ENCODE assay signal across 22 mouse cellular contexts in genomic region chr11:57701956-57702355, GRCm38 (mm10). TPM values are rescaled to one million over a fixed set of nuclear protein-coding genes. Genes with fewer than 3 reads are reported as not detected.
DNase-seq lines count a peak whose midpoint lies in the region; ATAC-seq and TF ChIP-seq lines count a peak whose summit lies in the region.
"Had no signal": no experiment of that assay in that cellular context is flagged by ENCODE, and none has a peak within 500 bp of the region (broad histone marks: within the 10 kb centered on the region; RNA-seq: fewer than 3 reads in every experiment).

No protein-coding gene starts in this region.

- H3K4me3 ChIP-seq in hindbrain, embryonic 14.5 days (replicated peaks; ENCODE audit: low read length): no peak overlapping the region
- no peak overlapping the region for H3K4me3 ChIP-seq in hindbrain, postnatal 0 days (ENCODE audit: low read length)
- H3K4me3 ChIP-seq in hindbrain, embryonic 15.5 days: no peak overlapping the region
- no peak overlapping the region for H3K4me3 ChIP-seq in small intestine, adult 2 months (ENCODE audit: low read depth, low read length)
- H3K4me3 ChIP-seq: heart, embryonic 13.5 days; kidney, embryonic 15.5 days; liver, embryonic 15.5 days; lung, embryonic 15.5 days had no signal

- 48% methylated on average over 5 of the region's 5 CpGs for WGBS in hindbrain, embryonic 14.5 days
- 43% methylated on average over 5 of the region's 5 CpGs for WGBS in hindbrain, postnatal 0 days
- 40% methylated on average over 5 of the region's 5 CpGs for WGBS in hindbrain, embryonic 15.5 days
- WGBS in small intestine, adult 2 months: 27% methylated on average over 5 of the region's 5 CpGs

- H3K4me1 ChIP-seq in hindbrain, embryonic 14.5 days (replicated peaks; ENCODE audit: control insufficient read depth, insufficient read depth, low read length): peaks cover 9% of the 10 kb centered on the region
- peaks cover 4% of the 10 kb centered on the region for H3K4me1 ChIP-seq in hindbrain, postnatal 0 days (ENCODE audit: insufficient read depth, low read length)
- H3K4me1 ChIP-seq in hindbrain, embryonic 15.5 days (replicated peaks): peaks cover 18% of the 10 kb centered on the region
- H3K4me1 ChIP-seq in small intestine, adult 2 months (ENCODE audit: control insufficient read depth, insufficient read depth, insufficient read length, low read length): peaks cover 32% of the 10 kb centered on the region; the same call in 1 of the 2 replicates

- no peaks in the 10 kb centered on the region for H3K27me3 ChIP-seq in hindbrain, embryonic 14.5 days (ENCODE audit: control insufficient read depth, insufficient read depth, low read length)
- no peaks in the 10 kb centered on the region for H3K27me3 ChIP-seq in hindbrain, postnatal 0 days (ENCODE audit: insufficient read depth, low read length)
- H3K27me3 ChIP-seq in hindbrain, embryonic 15.5 days: no peaks in the 10 kb centered on the region
- H3K27me3 ChIP-seq in small intestine, adult 2 months (ENCODE audit: control insufficient read depth, insufficient read depth, low read length): no peaks in the 10 kb centered on the region
- H3K27me3 ChIP-seq: heart, embryonic 13.5 days; kidney, embryonic 15.5 days; liver, embryonic 15.5 days; lung, embryonic 15.5 days had no signal

- 0 out of 2 replicates have a peak, but pooled peaks cover 1% of the 10 kb centered on the region for H3K9me3 ChIP-seq in hindbrain, embryonic 14.5 days (ENCODE audit: control insufficient read depth, low read length)
- H3K9me3 ChIP-seq in hindbrain, postnatal 0 days (ENCODE audit: low read length): no peaks in the 10 kb centered on the region
- no peaks in the 10 kb centered on the region for H3K9me3 ChIP-seq in hindbrain, embryonic 15.5 days
- H3K9me3 ChIP-seq: G1E; liver, embryonic 15.5 days; lung, embryonic 15.5 days had no signal

- no peak for ATAC-seq in hindbrain, embryonic 14.5 days (ENCODE audit: low FRiP score)
- no peak for ATAC-seq in hindbrain, postnatal 0 days
- no peak for ATAC-seq in hindbrain, embryonic 15.5 days (ENCODE audit: low FRiP score, low read depth)

- DNase-seq in hindbrain, embryonic 14.5 days (ENCODE audit: low spot score): no peak
- DNase-seq in hindbrain, postnatal 0 days (ENCODE audit: low spot score): no peak
- peak; percentile 91 for DNase-seq in Muller cell, postnatal 12 days (ENCODE audit: inconsistent ontology term)
- no peak for DNase-seq in cerebellum, postnatal 25 days
- DNase-seq in c-Kit-positive CD71-positive TER-119-positive erythroid progenitor cells, embryonic 14.5 days (ENCODE audit: low spot score): no peak
- DNase-seq: adrenal gland, adult 2 months; B cell, adult 2 months; cerebellum, adult 11-12 months; forebrain, postnatal 0 days; gastrocnemius, postnatal 14 days; heart, adult 11 months; heart, postnatal 36 days; liver; lung, postnatal 4 days; thymus, postnatal 14 days had no signal

- H3K27ac ChIP-seq in hindbrain, embryonic 14.5 days: 0 out of 2 replicates have a peak overlapping the region, but pooled peaks have one; percentile 48
- H3K27ac ChIP-seq in hindbrain, postnatal 0 days: no peak overlapping the region
- H3K27ac ChIP-seq in hindbrain, embryonic 15.5 days (replicated peaks): peak overlapping the region; percentile 49; the same call in 1 of the 2 replicates
- H3K27ac ChIP-seq in small intestine, adult 2 months (ENCODE audit: insufficient read depth, low read depth, low read length): peak overlapping the region; percentile 97
- H3K27ac ChIP-seq: heart, embryonic 13.5 days; kidney, embryonic 15.5 days; liver, embryonic 15.5 days; lung, embryonic 15.5 days had no signal

- no peaks in the 10 kb centered on the region for H3K36me3 ChIP-seq in hindbrain, embryonic 14.5 days (replicated peaks; ENCODE audit: control insufficient read depth, insufficient read depth)
- H3K36me3 ChIP-seq in hindbrain, postnatal 0 days (ENCODE audit: insufficient read depth, low read length): no peaks in the 10 kb centered on the region
- H3K36me3 ChIP-seq in hindbrain, embryonic 15.5 days: no peaks in the 10 kb centered on the region
- H3K36me3 ChIP-seq in small intestine, adult 2 months (ENCODE audit: control insufficient read depth, insufficient read depth, low read length): peaks cover 7% of the 10 kb centered on the region
- H3K36me3 ChIP-seq: lung, embryonic 15.5 days had no signal

- TF ChIP-seq CTCF in hindbrain, postnatal 0 days (IDR thresholded peaks at IDR 0.05; ENCODE audit: low read depth): no peak
- no peak for TF ChIP-seq CTCF in small intestine, adult 2 months (IDR thresholded peaks at IDR 0.05; ENCODE audit: extremely low read depth, insufficient read length, insufficient replicate concordance, low read depth, low read length)

- H3K9ac ChIP-seq in hindbrain, embryonic 14.5 days: no peak overlapping the region
- no peak overlapping the region for H3K9ac ChIP-seq in hindbrain, postnatal 0 days (replicated peaks; ENCODE audit: low read length)
- H3K9ac ChIP-seq in hindbrain, embryonic 15.5 days: no peak overlapping the region
- H3K9ac ChIP-seq: forebrain, postnatal 0 days; heart, embryonic 13.5 days; kidney, embryonic 15.5 days; liver, embryonic 15.5 days; lung, embryonic 15.5 days had no signal

- no peak for TF ChIP-seq POLR2A in small intestine, adult 2 months (IDR thresholded peaks at IDR 0.05; ENCODE audit: low read depth, low read length)

- H3K4me2 ChIP-seq in hindbrain, embryonic 14.5 days (replicated peaks): no peak overlapping the region
- no peak overlapping the region for H3K4me2 ChIP-seq in hindbrain, postnatal 0 days (ENCODE audit: low read depth, low read length)
- no peak overlapping the region for H3K4me2 ChIP-seq in hindbrain, embryonic 15.5 days
- H3K4me2 ChIP-seq: heart, embryonic 13.5 days; kidney, embryonic 15.5 days; liver, embryonic 15.5 days; lung, embryonic 15.5 days had no signal

RNA-seq across cellular contexts. Expression of gene Galnt10, which starts 56.7 kb away (rescaled TPM):
- 8.8 and 9.8 TPM in 2 replicates for polyA plus RNA-seq in hindbrain, embryonic 14.5 days (2014; fragmentation: Nextera tagmentation; extraction: Ambion mirVana)
- total RNA-seq in hindbrain, postnatal 0 days (2014; rRNA removed): 20.3 and 23.2 TPM in 2 replicates
- 10.5 and 10.9 TPM in 2 replicates for polyA plus RNA-seq in hindbrain, postnatal 0 days (2015; fragmentation: Nextera tagmentation; extraction: Ambion mirVana)
- 14.6 and 15.4 TPM in 2 replicates for polyA plus RNA-seq in hindbrain, embryonic 15.5 days (2015; fragmentation: Nextera tagmentation; extraction: Ambion mirVana)
- polyA plus RNA-seq in small intestine, adult 2 months (2012; rRNA removed): 21.6 and 37.0 TPM in 2 replicates
